Mouse (Mus musculus) heart, adult 2 months (tissue): Measurements from ENCODE around the gene Pkhd1. TPM values are rescaled to one million over a fixed set of nuclear protein-coding genes. Genes with fewer than 3 reads are reported as not detected.
"Not testable (repeated sequence)": the region's sequence is repeated elsewhere in the genome, so short reads cannot be mapped to it uniquely, and the experiment has no call there.

Experiments
- DNase-seq, 2 experiments: peaks; one replicate each; pipeline ENCODE4 v3.0.0; 2021
- H3K27ac ChIP-seq: fragments of 200-600 bp; 2 replicates; pipeline ENCODE4 v1.8.1; 2022
- H3K27me3 ChIP-seq: fragments of 200-500 bp; 2 replicates; pipeline ENCODE4 v1.6.1; 2012; ENCODE audit warnings: mild to moderate bottlenecking, low read length, inconsistent platforms, mixed read lengths; ENCODE audit not compliant: control insufficient read depth, insufficient read depth
- H3K36me3 ChIP-seq: fragments of 200-500 bp; 2 replicates; pipeline ENCODE4 v1.6.1; 2012; ENCODE audit warnings: low read length, inconsistent platforms; ENCODE audit not compliant: control insufficient read depth, insufficient read depth
- H3K4me1 ChIP-seq: fragments of 200-500 bp; 2 replicates; pipeline ENCODE4 v1.6.1; 2011; ENCODE audit warnings: low read length; ENCODE audit not compliant: control insufficient read depth, insufficient read depth
- H3K4me3 ChIP-seq: fragments of 200-600 bp; 2 replicates; pipeline ENCODE4 v1.8.1; 2022
- H3K79me2 ChIP-seq: fragments of 200-500 bp; replicated peaks from 2 replicates; pipeline ENCODE4 v1.6.1; 2012; ENCODE audit warnings: mild to moderate bottlenecking, inconsistent platforms, low read length, moderate library complexity, mixed read lengths; ENCODE audit not compliant: control insufficient read depth, insufficient read depth
- H3K9ac ChIP-seq: fragments of 200-500 bp; 2 replicates; pipeline ENCODE4 v1.6.1; 2012; ENCODE audit warnings: low read depth, mild to moderate bottlenecking, control low read depth, inconsistent platforms, low read length, mixed read lengths
- CTCF ChIP-seq: fragments of 200-600 bp; IDR thresholded peaks from 2 replicates; pipeline ENCODE4 v1.8.1; 2022; ENCODE audit warnings: antibody characterized with exemption, mild to moderate bottlenecking, moderate library complexity
- EP300 ChIP-seq: fragments of 200-500 bp; IDR thresholded peaks from 2 replicates; pipeline ENCODE4 v1.6.1; 2011; ENCODE audit warnings: low read depth, low read length, control low read depth; ENCODE audit not compliant: insufficient read depth
- POLR2A ChIP-seq: fragments of 200-500 bp; IDR thresholded peaks from 2 replicates; pipeline ENCODE4 v1.6.1; 2011; ENCODE audit warnings: mild to moderate bottlenecking, low read depth, low read length, control low read depth; ENCODE audit not compliant: insufficient read depth
- WGBS: fragments of 180-500 bp; shearing (Covaris S2); methylation state at CpG from one replicate; pipeline ENCODE4 v1.1.7; 2018; 5-methylcytosine and 5-hydroxymethylcytosine counted together
- intact Hi-C: fragments of 180-260 bp; cut with DNase I; formaldehyde crosslinking; loops from one replicate; pipeline ENCODE4 v1.15.1; 2025
- polyA plus RNA-seq: library from polyadenylated mRNA; depleted of rRNA; stranded (reverse); fragments of >200 nt; gene quantifications from 2 replicates; pipeline ENCODE4 v1.2.3, GENCODE M21; 2012
- total RNA-seq, 2 experiments: library from RNA; stranded (reverse); gene quantifications; 2 replicates each; pipeline ENCODE4 v1.2.3; 2021

The Pkhd1 gene
- total and polyA plus RNA-seq, 3 experiments: not detected

DNA sequence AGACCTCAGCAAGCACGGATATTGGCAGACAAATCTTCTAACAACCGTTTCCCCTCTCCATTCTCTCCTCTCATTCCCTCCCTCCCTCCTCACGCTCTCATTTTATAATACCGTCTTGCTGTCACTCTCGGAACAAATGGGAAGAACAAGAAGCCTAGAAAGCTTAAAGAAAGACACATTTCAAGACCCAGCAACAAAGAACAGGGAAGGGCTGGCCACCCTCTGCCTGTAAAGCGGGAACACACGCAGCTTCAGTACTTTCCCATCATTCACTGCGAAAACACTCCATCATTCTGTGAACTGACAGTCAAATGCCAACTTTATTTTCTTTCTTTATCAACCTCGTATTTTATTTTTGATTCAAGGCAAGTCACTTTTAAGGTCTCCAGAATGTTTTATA is 427.4 kb downstream of the Pkhd1 start:
- intact Hi-C loops: no loop called here
- no peak for DNase-seq
- Histone ChIP-seq H3K27me3 (no peaks in the 10 kb centered on the region), H3K27ac (no peak overlapping the region), H3K9ac (no peak overlapping the region), H3K36me3 (no peaks in the 10 kb centered on the region), H3K4me1 (no peaks in the 10 kb centered on the region), H3K79me2 (no peaks in the 10 kb centered on the region), H3K4me3 (no peak overlapping the region)
- WGBS: 60% methylated on average over 9 of the region's 9 CpGs
- TF ChIP-seq EP300: no peak
- TF ChIP-seq CTCF: no peak
- no peak for TF ChIP-seq POLR2A

DNA sequence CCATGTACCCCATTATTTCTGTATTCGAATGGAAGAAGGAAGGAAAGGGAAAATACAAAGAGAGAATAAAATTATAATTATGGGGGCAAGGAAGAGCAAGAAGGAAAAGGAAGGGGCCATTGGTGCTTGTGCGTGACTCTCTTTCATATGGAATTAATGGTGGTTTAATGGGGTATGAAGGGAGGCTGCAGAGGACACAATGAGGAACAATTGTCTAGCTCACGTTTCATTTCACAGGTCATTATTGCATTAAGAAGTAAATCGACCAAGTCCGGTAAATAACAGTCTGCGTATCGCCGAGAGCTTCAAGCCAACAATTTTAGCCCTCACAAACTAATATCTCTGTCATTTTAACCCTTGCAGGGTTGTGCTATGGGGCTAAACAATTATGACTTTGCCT is 437.7 kb downstream of the Pkhd1 start:
- WGBS: 77% methylated on average over 8 of the region's 8 CpGs
- no peak for TF ChIP-seq EP300
- no peak for TF ChIP-seq CTCF
- TF ChIP-seq POLR2A: no peak

DNA sequence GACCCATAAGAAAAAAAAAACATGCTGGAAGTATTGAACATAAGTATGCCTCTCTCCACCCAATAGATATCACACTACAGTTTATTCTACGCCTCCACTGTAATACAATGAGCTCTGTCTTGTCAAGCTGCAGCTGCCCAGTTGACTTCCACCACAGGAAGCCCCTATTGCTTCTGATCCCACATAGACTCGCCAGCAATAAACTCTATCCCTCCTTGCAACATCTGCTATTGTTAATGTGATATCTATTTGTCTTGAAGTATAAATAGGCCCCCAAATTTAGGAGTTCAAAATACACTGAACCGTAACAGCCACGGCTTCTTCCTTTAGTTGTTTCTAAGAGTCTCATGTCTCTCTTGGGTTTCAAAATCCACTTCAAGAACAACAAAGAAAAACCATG is 446.7 kb downstream of the Pkhd1 start:
- H3K27ac ChIP-seq: no peak overlapping the region
- H3K27me3 ChIP-seq: no peaks in the 10 kb centered on the region
- no peak overlapping the region for H3K4me3 ChIP-seq
- 49% methylated on average over 4 of the region's 4 CpGs for WGBS
- no peak for DNase-seq
- intact Hi-C loops: no loop called here
- no peaks in the 10 kb centered on the region for H3K79me2 ChIP-seq
- H3K4me1 ChIP-seq: no peaks in the 10 kb centered on the region
- no peak overlapping the region for H3K9ac ChIP-seq
- TF ChIP-seq CTCF: no peak
- no peak for TF ChIP-seq EP300
- no peak for TF ChIP-seq POLR2A
- no peaks in the 10 kb centered on the region for H3K36me3 ChIP-seq

More for the DNA sequence above, 437.7 kb downstream of the Pkhd1 start:
- no peak overlapping the region for H3K27ac ChIP-seq
- intact Hi-C loops: no loop called here
- no peak for DNase-seq
- no peaks in the 10 kb centered on the region for H3K27me3 ChIP-seq
- no peaks in the 10 kb centered on the region for H3K4me1 ChIP-seq
- no peak overlapping the region for H3K4me3 ChIP-seq
- no peaks in the 10 kb centered on the region for H3K36me3 ChIP-seq
- no peaks in the 10 kb centered on the region for H3K79me2 ChIP-seq
- H3K9ac ChIP-seq: no peak overlapping the region

DNA sequence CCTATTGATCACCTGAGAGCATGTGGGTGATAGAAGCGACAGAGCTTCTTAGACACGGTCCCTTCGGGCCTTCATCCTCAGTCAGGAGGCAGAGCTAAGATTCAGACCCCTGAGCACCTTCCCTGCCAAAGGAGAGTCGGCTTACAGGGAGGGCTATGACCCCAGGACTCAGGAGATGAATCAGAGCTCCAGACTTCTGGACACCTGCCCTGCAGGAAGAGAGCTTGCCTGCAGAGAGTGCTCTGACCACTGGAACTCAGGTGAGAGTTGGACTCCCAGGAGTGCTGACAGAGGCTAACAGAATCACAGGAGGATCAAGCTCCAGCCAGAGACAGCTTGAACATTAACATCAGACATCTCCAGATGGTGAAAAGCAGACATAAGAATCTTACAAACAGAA is 467.2 kb downstream of the Pkhd1 start:
- H3K27ac ChIP-seq, intact Hi-C loops, H3K4me3 ChIP-seq, H3K79me2 ChIP-seq, DNase-seq, H3K36me3 ChIP-seq, H3K4me1 ChIP-seq, H3K27me3 ChIP-seq, H3K9ac ChIP-seq: not testable (repeated sequence)
- WGBS: 59% methylated on average over 4 of the region's 4 CpGs

DNA sequence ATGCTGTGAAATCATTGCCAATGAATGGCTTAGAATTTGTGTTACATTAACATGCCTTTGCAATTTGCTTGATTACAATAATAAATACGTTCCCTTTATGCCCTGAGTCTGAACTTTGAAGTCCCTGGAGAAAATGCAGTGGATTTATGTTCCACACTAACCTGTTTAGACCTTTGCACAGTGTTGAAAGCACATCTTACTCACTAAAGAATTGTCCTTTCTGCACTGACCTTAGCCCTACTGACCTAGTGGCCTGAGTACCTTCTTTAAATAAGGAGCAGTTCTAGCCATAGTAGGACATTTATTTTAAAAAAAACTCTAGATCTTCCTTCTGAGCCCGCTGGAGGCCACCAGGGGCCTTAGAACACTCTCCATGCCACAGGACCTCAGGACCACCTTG is 467.8 kb downstream of the Pkhd1 start:
- Histone ChIP-seq H3K36me3 (no peaks in the 10 kb centered on the region), H3K4me3 (no peak overlapping the region), H3K79me2 (no peaks in the 10 kb centered on the region), H3K4me1 (no peaks in the 10 kb centered on the region), H3K9ac (no peak overlapping the region), H3K27ac (no peak overlapping the region), H3K27me3 (no peaks in the 10 kb centered on the region)
- no peak for DNase-seq
- 55% methylated on average over 2 of the region's 2 CpGs for WGBS
- intact Hi-C loops: no loop called here
- TF ChIP-seq CTCF (no peak), POLR2A (no peak), EP300 (no peak)

DNA sequence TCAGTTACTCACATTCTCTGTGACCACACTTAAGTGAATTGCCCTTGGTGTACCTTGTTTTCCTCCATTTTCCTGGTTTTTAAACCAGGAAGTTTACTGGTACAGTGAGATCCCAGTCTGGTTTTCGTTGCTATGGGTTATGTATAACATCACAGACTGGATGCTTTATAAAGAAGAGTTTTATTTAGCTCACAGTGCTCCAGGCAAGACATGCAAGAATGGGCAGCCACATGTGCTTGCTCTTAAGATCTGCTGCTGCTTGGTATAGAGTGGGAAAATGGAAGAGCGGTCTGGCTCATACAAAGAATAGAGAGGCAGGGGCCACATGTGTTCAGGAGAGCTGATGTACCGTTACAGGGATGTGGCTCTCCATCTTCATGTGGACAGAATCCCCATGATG is 481.7 kb downstream of the Pkhd1 start:
- Histone ChIP-seq H3K36me3 (no peaks in the 10 kb centered on the region), H3K27ac (no peak overlapping the region), H3K4me1 (no peaks in the 10 kb centered on the region), H3K27me3 (no peaks in the 10 kb centered on the region), H3K9ac (no peak overlapping the region), H3K4me3 (no peak overlapping the region), H3K79me2 (no peaks in the 10 kb centered on the region)
- intact Hi-C loops: no loop called here
- 80% methylated on average over 3 of the region's 3 CpGs for WGBS
- no peak for DNase-seq
- TF ChIP-seq CTCF (no peak), POLR2A (no peak), EP300 (no peak)

DNA sequence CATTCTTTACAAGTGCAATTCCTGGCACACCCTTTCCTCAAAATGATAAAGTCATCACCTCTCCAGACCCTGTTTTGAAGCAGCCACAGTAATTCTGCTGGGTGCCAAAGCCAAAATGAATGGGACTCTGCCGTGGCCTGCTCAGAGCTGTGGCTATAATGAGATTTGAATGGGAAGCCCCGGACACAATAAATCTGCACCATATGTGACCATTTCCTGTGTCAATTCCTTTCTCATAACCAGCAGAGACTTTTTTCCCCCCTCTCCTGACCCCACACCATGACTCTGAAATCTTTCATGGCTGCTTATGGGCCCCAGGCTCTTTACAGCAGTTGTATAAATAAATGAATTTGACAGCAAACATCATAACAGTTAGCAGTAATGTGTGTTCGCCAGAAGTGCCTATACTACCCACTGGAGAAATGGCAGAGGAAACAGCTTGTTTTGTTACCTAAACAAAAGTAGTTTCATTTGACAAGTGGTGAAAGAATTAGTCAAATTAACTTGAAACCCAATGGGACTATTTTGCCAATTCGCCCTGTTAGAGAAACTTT is 482.7 kb downstream of the Pkhd1 start:
- no peaks in the 10 kb centered on the region for H3K79me2 ChIP-seq
- H3K4me1 ChIP-seq: no peaks in the 10 kb centered on the region
- H3K9ac ChIP-seq: no peak overlapping the region
- no peak overlapping the region for H3K4me3 ChIP-seq
- H3K27ac ChIP-seq: no peak overlapping the region
- WGBS: 40% methylated on average over 4 of the region's 4 CpGs
- no peaks in the 10 kb centered on the region for H3K27me3 ChIP-seq
- no peaks in the 10 kb centered on the region for H3K36me3 ChIP-seq
- no peak for DNase-seq
- no peak for TF ChIP-seq CTCF
- TF ChIP-seq EP300: no peak
- TF ChIP-seq POLR2A: no peak
- intact Hi-C loops: no loop called here
